Mouse (Mus musculus): ENCODE measurements around the gene Col4a2. TPM values are rescaled to one million over a fixed set of nuclear protein-coding genes. Genes with fewer than 3 reads are reported as not detected.

Col4a2 gene
- polyA plus RNA-seq, 1 experiment from 2014 or later: 47.2 TPM

- ATAC-seq (ENCODE audit: low FRiP score, low TSS enrichment): peak; percentile 75
- Histone ChIP-seq H3K9ac (ENCODE audit: low read length) (no peak overlapping the region), H3K4me3 (ENCODE audit: low read depth, low read length) (no peak overlapping the region), H3K4me1 (replicated peaks; ENCODE audit: control insufficient read depth, insufficient read depth) (no peaks in the 10 kb centered on the region), H3K9me3 (ENCODE audit: control insufficient read depth, low read length) (no peaks in the 10 kb centered on the region), H3K36me3 (ENCODE audit: control insufficient read depth, insufficient read depth, low read length) (no peaks in the 10 kb centered on the region), H3K27ac (replicated peaks) (0 out of 2 replicates have a peak overlapping the region, but pooled peaks have one; percentile 30), H3K4me2 (replicated peaks; ENCODE audit: low read depth) (no peak overlapping the region), H3K27me3 (ENCODE audit: control insufficient read depth, insufficient read depth, low read length) (no peaks in the 10 kb centered on the region)
- peak; percentile 73 for DNase-seq (ENCODE audit: low spot score)
- TF ChIP-seq EP300 (optimal IDR thresholded peaks at IDR 0.05) (no peak), CTCF (IDR thresholded peaks at IDR 0.05; ENCODE audit: low read depth) (0 out of 2 replicates have a peak, but pooled peaks have one; percentile 17)
- WGBS: 30% methylated on average over 4 of the region's 4 CpGs
These were observed 160.5 kb downstream of the Col4a2 start for GRCm38 (mm10) chr8:11473072-11473471.

GRCm38 (mm10) chr8:11475397-11475796 is 162.8 kb downstream of the Col4a2 start:
- 37% methylated on average over 9 of the region's 10 CpGs for WGBS

GRCm38 (mm10) chr8:11475876-11476275 is 163.3 kb downstream of the Col4a2 start:
- TF ChIP-seq EP300 (optimal IDR thresholded peaks at IDR 0.05) (no peak), CTCF (IDR thresholded peaks at IDR 0.05; ENCODE audit: low read depth) (no peak)
- H3K9me3 ChIP-seq (ENCODE audit: control insufficient read depth, low read length): no peaks in the 10 kb centered on the region
- H3K4me1 ChIP-seq (replicated peaks; ENCODE audit: control insufficient read depth, insufficient read depth): no peaks in the 10 kb centered on the region
- no peaks in the 10 kb centered on the region for H3K27me3 ChIP-seq (ENCODE audit: control insufficient read depth, insufficient read depth, low read length)
- H3K27ac ChIP-seq (replicated peaks): no peak overlapping the region; the same call in 1 of the 2 replicates
- WGBS: 32% methylated on average over 2 of the region's 2 CpGs
- no peak overlapping the region for H3K4me2 ChIP-seq (replicated peaks; ENCODE audit: low read depth)
- no peak overlapping the region for H3K4me3 ChIP-seq (ENCODE audit: low read depth, low read length)
- no peaks in the 10 kb centered on the region for H3K36me3 ChIP-seq (ENCODE audit: control insufficient read depth, insufficient read depth, low read length)
- DNase-seq (ENCODE audit: low spot score): no peak
- ATAC-seq (ENCODE audit: low FRiP score, low TSS enrichment): no peak
- H3K9ac ChIP-seq (ENCODE audit: low read length): no peak overlapping the region

More at GRCm38 (mm10) chr8:11475397-11475796, 162.8 kb downstream of the Col4a2 start:
- Histone ChIP-seq H3K27me3 (ENCODE audit: control insufficient read depth, insufficient read depth, low read length) (no peaks in the 10 kb centered on the region), H3K9ac (ENCODE audit: low read length) (no peak overlapping the region), H3K27ac (replicated peaks) (no peak overlapping the region), H3K36me3 (ENCODE audit: control insufficient read depth, insufficient read depth, low read length) (no peaks in the 10 kb centered on the region), H3K4me1 (replicated peaks; ENCODE audit: control insufficient read depth, insufficient read depth) (no peaks in the 10 kb centered on the region), H3K4me3 (ENCODE audit: low read depth, low read length) (no peak overlapping the region), H3K4me2 (replicated peaks; ENCODE audit: low read depth) (no peak overlapping the region), H3K9me3 (ENCODE audit: control insufficient read depth, low read length) (no peaks in the 10 kb centered on the region)
- DNase-seq (ENCODE audit: low spot score): no peak
- no peak for TF ChIP-seq CTCF (IDR thresholded peaks at IDR 0.05; ENCODE audit: low read depth)
- no peak for ATAC-seq (ENCODE audit: low FRiP score, low TSS enrichment)

GRCm38 (mm10) chr8:11476338-11477177 is 164.0 kb downstream of the Col4a2 start:
- DNase-seq (ENCODE audit: low spot score) (peak; percentile 60), ATAC-seq (ENCODE audit: low FRiP score, low TSS enrichment) (peak; percentile 24; the same call in 1 of the 2 replicates)
- Histone ChIP-seq H3K36me3 (ENCODE audit: control insufficient read depth, insufficient read depth, low read length) (no peaks in the 10 kb centered on the region), H3K27me3 (ENCODE audit: control insufficient read depth, insufficient read depth, low read length) (no peaks in the 10 kb centered on the region), H3K9ac (ENCODE audit: low read length) (peak overlapping the region; percentile 27; the same call in 1 of the 2 replicates), H3K4me1 (replicated peaks; ENCODE audit: control insufficient read depth, insufficient read depth) (no peaks in the 10 kb centered on the region), H3K4me2 (replicated peaks; ENCODE audit: low read depth) (peak overlapping the region; percentile 98), H3K4me3 (ENCODE audit: low read depth, low read length) (peak overlapping the region; percentile 59), H3K27ac (replicated peaks) (peak overlapping the region; percentile 78), H3K9me3 (ENCODE audit: control insufficient read depth, low read length) (no peaks in the 10 kb centered on the region)
- no peak for TF ChIP-seq CTCF (IDR thresholded peaks at IDR 0.05; ENCODE audit: low read depth)
- no peak for TF ChIP-seq EP300 (optimal IDR thresholded peaks at IDR 0.05)
- 12% methylated on average over 24 of the region's 24 CpGs for WGBS

- TF ChIP-seq EP300 (optimal IDR thresholded peaks at IDR 0.05): no peak
- TF ChIP-seq CTCF (IDR thresholded peaks at IDR 0.05; ENCODE audit: low read depth): no peak
- no peaks in the 10 kb centered on the region for H3K27me3 ChIP-seq (ENCODE audit: control insufficient read depth, insufficient read depth, low read length)
- H3K9ac ChIP-seq (ENCODE audit: low read length): peak overlapping the region; percentile 27; the same call in 1 of the 2 replicates
- DNase-seq (ENCODE audit: low spot score) (no peak), ATAC-seq (ENCODE audit: low FRiP score, low TSS enrichment) (no peak)
- no peaks in the 10 kb centered on the region for H3K4me1 ChIP-seq (replicated peaks; ENCODE audit: control insufficient read depth, insufficient read depth)
- no peaks in the 10 kb centered on the region for H3K36me3 ChIP-seq (ENCODE audit: control insufficient read depth, insufficient read depth, low read length)
- H3K4me3 ChIP-seq (ENCODE audit: low read depth, low read length): peak overlapping the region; percentile 59
- no peaks in the 10 kb centered on the region for H3K9me3 ChIP-seq (ENCODE audit: control insufficient read depth, low read length)
- peak overlapping the region; percentile 78 for H3K27ac ChIP-seq (replicated peaks)
- 20% methylated on average over 9 of the region's 9 CpGs for WGBS
- peak overlapping the region; percentile 98 for H3K4me2 ChIP-seq (replicated peaks; ENCODE audit: low read depth)
These were observed 164.6 kb downstream of the Col4a2 start for GRCm38 (mm10) chr8:11477178-11477553.
